In genomic region chr3:101880818-101881217, GRCm38 (mm10) we compare ENCODE assay signal across 8 mouse cellular contexts. TPM values are rescaled to one million over a fixed set of nuclear protein-coding genes. Genes with fewer than 3 reads are reported as not detected.
DNase-seq lines count a peak whose midpoint lies in the region; ATAC-seq and TF ChIP-seq lines count a peak whose summit lies in the region.
"Had no signal": no experiment of that assay in that cellular context is flagged by ENCODE, and none has a peak within 500 bp of the region (broad histone marks: within the 10 kb centered on the region; RNA-seq: fewer than 3 reads in every experiment).

No protein-coding gene starts in this region.

- no peak overlapping the region for H3K4me2 ChIP-seq in intestine, postnatal 0 days (replicated peaks; ENCODE audit: low read depth)
- no peak overlapping the region for H3K4me2 ChIP-seq in intestine, embryonic 16.5 days (ENCODE audit: low read depth, low read length)
- H3K4me2 ChIP-seq in embryonic facial prominence, embryonic 11.5 days (ENCODE audit: low read depth, low read length): no peak overlapping the region

- no peak overlapping the region for H3K9ac ChIP-seq in intestine, postnatal 0 days (ENCODE audit: low read depth, low read length)
- H3K9ac ChIP-seq in intestine, embryonic 16.5 days (ENCODE audit: low read depth, low read length): no peak overlapping the region
- no peak overlapping the region for H3K9ac ChIP-seq in embryonic facial prominence, embryonic 11.5 days (replicated peaks; ENCODE audit: low read length)

- H3K36me3 ChIP-seq in intestine, postnatal 0 days (ENCODE audit: control insufficient read depth, insufficient read depth): peaks cover 7% of the 10 kb centered on the region; the same call in 1 of the 2 replicates
- H3K36me3 ChIP-seq in intestine, embryonic 16.5 days (ENCODE audit: control insufficient read depth, insufficient read depth, low read length): no peaks in the 10 kb centered on the region
- H3K36me3 ChIP-seq in embryonic facial prominence, embryonic 11.5 days (replicated peaks; ENCODE audit: control insufficient read depth, insufficient read depth, low read depth, low read length): no peaks in the 10 kb centered on the region

- no peak overlapping the region for H3K27ac ChIP-seq in intestine, postnatal 0 days (ENCODE audit: low read depth, low read length)
- no peak overlapping the region for H3K27ac ChIP-seq in intestine, embryonic 16.5 days (ENCODE audit: low read length)
- H3K27ac ChIP-seq in embryonic facial prominence, embryonic 11.5 days (replicated peaks; ENCODE audit: low read depth, low read length): no peak overlapping the region

- no peak overlapping the region for H3K4me3 ChIP-seq in intestine, postnatal 0 days (ENCODE audit: low read depth, low read length)
- H3K4me3 ChIP-seq in intestine, embryonic 16.5 days (ENCODE audit: low read length): no peak overlapping the region
- no peak overlapping the region for H3K4me3 ChIP-seq in embryonic facial prominence, embryonic 11.5 days (ENCODE audit: low read depth, low read length)

- WGBS in intestine, postnatal 0 days: 73% methylated on average over 6 of the region's 6 CpGs
- 69% methylated on average over 6 of the region's 6 CpGs for WGBS in intestine, embryonic 16.5 days
- WGBS in embryonic facial prominence, embryonic 11.5 days: 80% methylated on average over 6 of the region's 6 CpGs

- H3K4me1 ChIP-seq in intestine, postnatal 0 days (replicated peaks; ENCODE audit: control insufficient read depth, insufficient read depth, low read length): no peaks in the 10 kb centered on the region
- peaks cover 5% of the 10 kb centered on the region; the same call in 1 of the 2 replicates for H3K4me1 ChIP-seq in intestine, embryonic 16.5 days (ENCODE audit: control insufficient read depth, insufficient read depth, low read length)
- H3K4me1 ChIP-seq in embryonic facial prominence, embryonic 11.5 days (ENCODE audit: control insufficient read depth, insufficient read depth, low read length): no peaks in the 10 kb centered on the region

- no peak for ATAC-seq in intestine, postnatal 0 days
- no peak for ATAC-seq in intestine, embryonic 16.5 days
- ATAC-seq in embryonic facial prominence, embryonic 11.5 days (replicated peaks; ENCODE audit: insufficient number of reproducible peaks, low FRiP score, low TSS enrichment, low read depth): no peak

- peak; percentile 65 for TF ChIP-seq CTCF in intestine, postnatal 0 days (IDR thresholded peaks at IDR 0.05; ENCODE audit: low read depth)

- no peaks in the 10 kb centered on the region for H3K9me3 ChIP-seq in intestine, postnatal 0 days (ENCODE audit: control insufficient read depth)
- no peaks in the 10 kb centered on the region for H3K9me3 ChIP-seq in intestine, embryonic 16.5 days (ENCODE audit: control insufficient read depth, low read length)
- no peaks in the 10 kb centered on the region for H3K9me3 ChIP-seq in embryonic facial prominence, embryonic 11.5 days (replicated peaks; ENCODE audit: control insufficient read depth, low read length)

- peak; percentile 14 for DNase-seq in thymus, postnatal 14 days
- DNase-seq in thymus, adult 18-20 months: no peak
- peak; percentile 22 for DNase-seq in embryonic facial prominence, embryonic 11.5 days (ENCODE audit: low spot score)
- DNase-seq in frontal cortex, postnatal 25 days (ENCODE audit: low spot score in 2 of 2): no peak
- DNase-seq in spleen, adult 12 weeks (ENCODE audit: low spot score): no peak
- DNase-seq: kidney, adult 9 months had no signal

- no peaks in the 10 kb centered on the region for H3K27me3 ChIP-seq in intestine, postnatal 0 days (replicated peaks; ENCODE audit: control insufficient read depth, insufficient read depth, low read length)
- H3K27me3 ChIP-seq in intestine, embryonic 16.5 days (replicated peaks; ENCODE audit: control insufficient read depth, insufficient read depth, low read length): no peaks in the 10 kb centered on the region
- H3K27me3 ChIP-seq in embryonic facial prominence, embryonic 11.5 days (ENCODE audit: control insufficient read depth, insufficient read depth, low read length): no peaks in the 10 kb centered on the region

RNA-seq across cellular contexts. Expression of gene Mab21l3, which starts 32.1 kb away (rescaled TPM):
- 0.16 and 0.17 TPM in 2 replicates for polyA plus RNA-seq in intestine, postnatal 0 days (2015; fragmentation: Nextera tagmentation; extraction: Ambion mirVana)
- polyA plus RNA-seq in intestine, embryonic 16.5 days (2015; fragmentation: Nextera tagmentation; extraction: Ambion mirVana): 5.3 and 6.1 TPM in 2 replicates
- 0.40 and 1.00 TPM in 2 replicates for polyA plus RNA-seq in embryonic facial prominence, embryonic 11.5 days (2014; fragmentation: Nextera tagmentation; extraction: Ambion mirVana)

RNA-seq across cellular contexts. Expression of gene Slc22a15, which starts 43.4 kb away (rescaled TPM):
- 5.2 and 5.3 TPM in 2 replicates for polyA plus RNA-seq in intestine, postnatal 0 days (2015; fragmentation: Nextera tagmentation; extraction: Ambion mirVana)
- 5.6 and 5.7 TPM in 2 replicates for polyA plus RNA-seq in intestine, embryonic 16.5 days (2015; fragmentation: Nextera tagmentation; extraction: Ambion mirVana)
- 4.0 and 5.3 TPM in 2 replicates for polyA plus RNA-seq in embryonic facial prominence, embryonic 11.5 days (2014; fragmentation: Nextera tagmentation; extraction: Ambion mirVana)

Comparison
In these comparisons a context has a peak if more than half of its experiments do, and no peak if none do; other contexts are left out.
1. DNase-seq: peak in thymus, postnatal 14 days (single experiment) and embryonic facial prominence, embryonic 11.5 days (single experiment); none in thymus, adult 18-20 months (0 of 2), frontal cortex, postnatal 25 days (0 of 2) and spleen, adult 12 weeks (single experiment).